Mouse (Mus musculus) midbrain, embryonic 11.5 days (tissue): ENCODE measurements around the gene Tubg1. TPM values are rescaled to one million over a fixed set of nuclear protein-coding genes. Genes with fewer than 3 reads are reported as not detected.

ENCODE experiments used
- ATAC-seq: fragments of 200-750 bp; cut with Nextera tagmentation; 2 replicates; pipeline ENCODE4 v1.8.0; 2017; ENCODE audit warnings: moderate TSS enrichment, moderate library complexity; ENCODE audit not compliant: low FRiP score
- DNase-seq: peaks from one replicate; pipeline ENCODE4 v3.0.0; 2015; ENCODE audit warnings: low spot score; ENCODE audit errors: missing footprints
- H3K27ac ChIP-seq: fragments of 300-500 bp; sonication (generic); 2 replicates; pipeline ENCODE4 v1.5.1; 2014; ENCODE audit warnings: low read depth, low read length
- H3K27me3 ChIP-seq: fragments of 300-500 bp; sonication (generic); 2 replicates; pipeline ENCODE4 v1.6.1; 2014; ENCODE audit warnings: mild to moderate bottlenecking, low read length, moderate library complexity, mixed read lengths; ENCODE audit not compliant: control insufficient read depth, insufficient read depth
- H3K36me3 ChIP-seq: fragments of 300-500 bp; sonication (generic); 2 replicates; pipeline ENCODE4 v1.6.1; 2014; ENCODE audit warnings: mild to moderate bottlenecking, low read length, moderate library complexity, mixed read lengths; ENCODE audit not compliant: control insufficient read depth, insufficient read depth
- H3K4me1 ChIP-seq: fragments of 300-500 bp; sonication (generic); 2 replicates; pipeline ENCODE4 v1.6.1; 2014; ENCODE audit warnings: low read length; ENCODE audit not compliant: control insufficient read depth, insufficient read depth
- H3K4me2 ChIP-seq: fragments of 300-500 bp; sonication (generic); 2 replicates; pipeline ENCODE4 v1.6.1; 2014; ENCODE audit warnings: mild to moderate bottlenecking, moderate library complexity
- H3K4me3 ChIP-seq: fragments of 300-500 bp; sonication (generic); 2 replicates; pipeline ENCODE4 v1.5.1; 2014; ENCODE audit warnings: low read depth, low read length
- H3K9ac ChIP-seq: fragments of 300-500 bp; sonication (generic); 2 replicates; pipeline ENCODE4 v1.6.1; 2014; ENCODE audit warnings: low read length
- H3K9me3 ChIP-seq: fragments of 300-500 bp; sonication (generic); 2 replicates; pipeline ENCODE4 v1.6.1; 2016; ENCODE audit warnings: low read length; ENCODE audit not compliant: control insufficient read depth
- WGBS: fragments of 180-500 bp; shearing (Covaris S2); extraction: QIAGEN DNeasy Blood & Tissue Kit; methylation state at CpG from one replicate; pipeline ENCODE4 v1.1.7; 2014; 5-methylcytosine and 5-hydroxymethylcytosine counted together
- polyA plus RNA-seq: library from polyadenylated mRNA; unstranded; fragments of >200 nt; fragmentation: Nextera tagmentation; extraction: Ambion mirVana; gene quantifications from 2 replicates; pipeline ENCODE4 v1.2.1, GENCODE M21; 2014

Gene Tubg1
- polyA plus RNA-seq, 1 experiment from 2014 or later: 108 TPM

GRCm38 (mm10) chr11:101142215-101142967 lies 22.7 kb downstream of the Tubg1 start:
- Histone ChIP-seq H3K4me3 (no peak overlapping the region), H3K4me1 (peaks cover 3% of the 10 kb centered on the region; the same call in 1 of the 2 replicates), H3K27me3 (no peaks in the 10 kb centered on the region), H3K9ac (no peak overlapping the region), H3K4me2 (no peak overlapping the region), H3K36me3 (no peaks in the 10 kb centered on the region), H3K9me3 (no peaks in the 10 kb centered on the region), H3K27ac (no peak overlapping the region)
- ATAC-seq (no peak), DNase-seq (peak; percentile 61)
- 88% methylated on average over 10 of the region's 10 CpGs for WGBS

DNA sequence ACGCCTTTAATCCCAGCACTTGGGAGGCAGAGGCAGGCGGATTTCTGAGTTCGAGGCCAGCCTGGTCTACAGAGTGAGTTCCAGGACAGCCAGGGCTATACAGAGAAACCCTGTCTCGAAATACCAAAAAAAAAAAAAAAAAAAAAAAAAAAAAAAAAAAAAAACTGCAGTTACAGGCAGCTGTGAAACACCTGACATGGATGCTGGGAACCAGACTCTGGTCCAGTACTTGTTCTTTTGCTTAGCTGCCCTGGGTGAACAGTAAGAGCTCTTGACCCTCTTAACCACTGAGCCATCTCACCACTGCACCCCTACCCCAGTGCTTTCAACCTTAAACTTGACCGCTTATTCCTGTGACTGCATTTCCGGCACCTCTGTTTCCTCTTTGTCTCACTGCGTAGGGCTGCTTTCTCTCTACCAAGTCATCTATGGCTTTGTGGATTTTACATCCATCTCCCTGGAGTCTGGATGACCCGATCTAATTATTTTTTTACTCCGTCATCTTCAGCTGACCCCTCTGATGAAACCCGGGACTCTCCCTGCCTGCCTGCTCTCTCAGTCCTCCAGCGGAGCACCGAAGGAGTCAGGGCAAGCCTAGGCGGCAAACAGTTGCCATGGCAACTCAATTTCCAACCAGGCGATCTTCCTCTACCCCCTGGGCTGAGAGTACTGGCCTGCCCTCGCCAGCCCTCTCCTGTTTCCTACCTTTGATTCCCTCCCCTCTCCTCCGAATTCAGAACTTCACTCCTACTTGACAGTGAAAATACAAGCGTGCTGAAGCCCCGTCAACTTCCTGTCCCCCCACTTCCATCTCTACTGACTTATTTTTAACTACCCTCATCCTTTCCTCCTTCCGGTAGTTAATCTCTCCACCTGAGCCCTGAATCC lies 23.8 kb downstream of the Tubg1 start:
- peaks cover 3% of the 10 kb centered on the region; the same call in 1 of the 2 replicates for H3K4me1 ChIP-seq
- no peaks in the 10 kb centered on the region for H3K9me3 ChIP-seq
- peak overlapping the region; percentile 45 for H3K4me2 ChIP-seq
- H3K27ac ChIP-seq: no peak overlapping the region
- 21% methylated on average over 18 of the region's 19 CpGs for WGBS
- DNase-seq (peak; percentile 95), ATAC-seq (peak; percentile 79; the same call in 1 of the 2 replicates)
- H3K4me3 ChIP-seq: peak overlapping the region; percentile 20; the same call in 1 of the 2 replicates
- H3K9ac ChIP-seq: peak overlapping the region; percentile 59
- no peaks in the 10 kb centered on the region for H3K27me3 ChIP-seq
- no peaks in the 10 kb centered on the region for H3K36me3 ChIP-seq

- H3K27ac ChIP-seq: no peak overlapping the region
- H3K27me3 ChIP-seq: no peaks in the 10 kb centered on the region
- no peak overlapping the region for H3K9ac ChIP-seq
- 18% methylated on average over 10 of the region's 10 CpGs for WGBS
- peaks cover 3% of the 10 kb centered on the region; the same call in 1 of the 2 replicates for H3K4me1 ChIP-seq
- no peaks in the 10 kb centered on the region for H3K36me3 ChIP-seq
- ATAC-seq (no peak), DNase-seq (peak; percentile 91)
- no peak overlapping the region for H3K4me2 ChIP-seq
- H3K9me3 ChIP-seq: no peaks in the 10 kb centered on the region
- no peak overlapping the region for H3K4me3 ChIP-seq
These were observed 26.6 kb downstream of the Tubg1 start for GRCm38 (mm10) chr11:101146377-101146776.

- WGBS: 70% methylated on average over 10 of the region's 10 CpGs
These were observed 29.0 kb downstream of the Tubg1 start for GRCm38 (mm10) chr11:101148751-101149150.

DNA sequence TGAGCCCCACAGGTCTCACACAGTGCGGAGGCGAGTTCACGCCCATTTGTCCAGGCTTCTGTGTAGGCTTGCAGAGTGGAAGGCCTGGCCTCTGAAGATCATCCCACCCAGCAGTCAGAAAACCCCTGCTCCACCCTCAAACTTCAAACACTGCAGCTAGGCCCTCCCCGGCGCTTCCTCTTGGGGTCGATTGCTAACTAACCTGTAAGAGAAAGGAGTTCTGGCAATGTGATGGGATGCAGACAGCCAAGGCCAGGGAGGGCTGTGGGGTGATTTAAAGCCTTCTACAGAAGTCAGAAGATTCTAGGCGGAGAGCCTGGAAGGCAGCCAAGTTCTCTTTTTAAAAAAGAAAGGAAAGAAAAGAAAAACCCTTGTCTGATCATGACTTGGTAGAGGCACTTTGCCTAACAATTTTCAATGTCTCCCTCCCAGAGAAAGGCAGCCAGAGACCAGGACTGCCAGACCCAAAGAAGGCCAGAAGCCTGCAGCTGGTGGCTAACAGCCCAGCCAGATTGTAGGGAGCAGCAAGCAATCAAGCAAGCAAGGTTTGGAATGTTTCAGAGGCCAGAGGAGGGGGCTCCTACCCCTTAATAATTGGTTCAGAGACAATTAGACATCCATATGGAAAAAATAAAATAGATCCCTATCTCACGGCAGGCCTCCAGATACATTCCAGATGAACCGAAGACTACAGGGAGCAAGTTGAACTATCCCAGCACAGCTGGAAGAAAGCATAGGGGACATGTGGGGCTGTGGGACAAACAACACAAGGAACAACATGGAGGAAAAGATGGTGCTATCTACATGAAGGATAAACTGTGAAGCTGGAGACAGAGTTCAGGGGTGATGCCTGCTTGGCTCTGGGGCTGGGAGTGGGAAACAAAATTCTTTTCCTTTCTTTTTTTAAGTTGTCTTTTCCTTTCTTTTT lies 29.7 kb downstream of the Tubg1 start:
- no peak overlapping the region for H3K27ac ChIP-seq
- H3K4me3 ChIP-seq: no peak overlapping the region
- H3K36me3 ChIP-seq: no peaks in the 10 kb centered on the region
- H3K9me3 ChIP-seq: no peaks in the 10 kb centered on the region
- H3K9ac ChIP-seq: no peak overlapping the region
- no peak overlapping the region for H3K4me2 ChIP-seq
- H3K27me3 ChIP-seq: no peaks in the 10 kb centered on the region
- ATAC-seq (no peak), DNase-seq (peak; percentile 59)
- WGBS: 72% methylated on average over 9 of the region's 9 CpGs
- H3K4me1 ChIP-seq: no peaks in the 10 kb centered on the region

More at GRCm38 (mm10) chr11:101148751-101149150, 29.0 kb downstream of the Tubg1 start:
- no peak overlapping the region for H3K27ac ChIP-seq
- no peaks in the 10 kb centered on the region for H3K9me3 ChIP-seq
- no peaks in the 10 kb centered on the region for H3K27me3 ChIP-seq
- ATAC-seq (no peak), DNase-seq (peak; percentile 64)
- peaks cover 3% of the 10 kb centered on the region; the same call in 1 of the 2 replicates for H3K4me1 ChIP-seq
- no peak overlapping the region for H3K9ac ChIP-seq
- H3K4me2 ChIP-seq: no peak overlapping the region
- H3K36me3 ChIP-seq: no peaks in the 10 kb centered on the region
- no peak overlapping the region for H3K4me3 ChIP-seq

- ATAC-seq: no peak
These were observed 31.3 kb downstream of the Tubg1 start for GRCm38 (mm10) chr11:101151063-101151462.

GRCm38 (mm10) chr11:101152825-101153224 lies 33.1 kb downstream of the Tubg1 start:
- 93% methylated on average over 1 of the region's 1 CpGs for WGBS
- H3K36me3 ChIP-seq: no peaks in the 10 kb centered on the region
- no peak for ATAC-seq

More at GRCm38 (mm10) chr11:101151063-101151462, 31.3 kb downstream of the Tubg1 start:
- Histone ChIP-seq H3K4me1 (peaks cover 4% of the 10 kb centered on the region; the same call in 1 of the 2 replicates), H3K9me3 (no peaks in the 10 kb centered on the region), H3K27ac (no peak overlapping the region), H3K36me3 (no peaks in the 10 kb centered on the region), H3K4me2 (no peak overlapping the region), H3K27me3 (no peaks in the 10 kb centered on the region; the same call in 1 of the 2 replicates), H3K9ac (no peak overlapping the region), H3K4me3 (no peak overlapping the region)
- DNase-seq: peak; percentile 21
- WGBS: 50% methylated on average over 2 of the region's 2 CpGs

DNA sequence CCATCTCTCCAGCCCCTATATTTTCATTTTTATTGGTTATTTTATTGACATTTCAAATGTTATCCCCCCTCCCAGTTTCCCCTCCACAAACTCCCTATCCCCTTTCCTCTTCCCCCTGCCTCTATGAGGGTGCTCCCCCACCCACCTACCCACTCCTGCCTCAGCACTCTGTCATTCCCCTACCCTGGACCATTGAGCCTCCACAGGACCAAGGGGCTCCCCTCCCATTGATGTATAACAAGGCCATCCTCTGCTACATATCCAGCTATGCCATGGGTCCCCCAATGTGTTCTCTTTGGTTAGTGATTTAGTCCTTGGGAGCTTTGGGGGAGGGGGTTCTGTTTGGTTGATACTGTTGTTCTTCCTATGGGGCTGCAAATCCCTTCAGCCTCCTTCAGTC lies 34.9 kb downstream of the Tubg1 start:
- no peaks in the 10 kb centered on the region for H3K36me3 ChIP-seq
- ATAC-seq: no peak
- H3K4me1 ChIP-seq: peaks cover 7% of the 10 kb centered on the region; the same call in 1 of the 2 replicates
- no peak overlapping the region for H3K9ac ChIP-seq
- DNase-seq: peak; percentile 64
- H3K4me3 ChIP-seq: no peak overlapping the region
- peaks cover 4% of the 10 kb centered on the region for H3K27me3 ChIP-seq
- no peak overlapping the region for H3K27ac ChIP-seq
- H3K9me3 ChIP-seq: no peaks in the 10 kb centered on the region
- no peak overlapping the region for H3K4me2 ChIP-seq

More at GRCm38 (mm10) chr11:101152825-101153224, 33.1 kb downstream of the Tubg1 start:
- Histone ChIP-seq H3K4me2 (no peak overlapping the region), H3K9me3 (no peaks in the 10 kb centered on the region), H3K4me1 (peaks cover 7% of the 10 kb centered on the region; the same call in 1 of the 2 replicates), H3K27me3 (peaks cover 4% of the 10 kb centered on the region), H3K4me3 (no peak overlapping the region), H3K27ac (no peak overlapping the region), H3K9ac (no peak overlapping the region)
- DNase-seq: no peak
